Mouse (Mus musculus) liver, embryonic 15.5 days (tissue): ENCODE data around the gene Ddx56. TPM values are rescaled to one million over a fixed set of nuclear protein-coding genes. Genes with fewer than 3 reads are reported as not detected.

Experiments
- ATAC-seq: fragments of 200-750 bp; cut with Nextera tagmentation; 2 replicates; pipeline ENCODE4 v1.8.0; 2017; ENCODE audit warnings: moderate number of reproducible peaks, mild to moderate bottlenecking, moderate library complexity; ENCODE audit not compliant: insufficient read depth
- H3K27ac ChIP-seq: fragments of 300-500 bp; sonication (generic); replicated peaks from 2 replicates; pipeline ENCODE4 v1.5.1; 2015; ENCODE audit warnings: mild to moderate bottlenecking, inconsistent platforms
- H3K27me3 ChIP-seq: fragments of 300-500 bp; sonication (generic); 2 replicates; pipeline ENCODE4 v1.6.1; 2015; ENCODE audit warnings: mild to moderate bottlenecking, inconsistent platforms
- H3K36me3 ChIP-seq: fragments of 300-500 bp; sonication (generic); replicated peaks from 2 replicates; pipeline ENCODE4 v1.6.1; 2015; ENCODE audit warnings: moderate library complexity, mild to moderate bottlenecking, inconsistent platforms
- H3K4me1 ChIP-seq: fragments of 300-500 bp; sonication (generic); replicated peaks from 2 replicates; pipeline ENCODE4 v1.6.1; 2015; ENCODE audit warnings: inconsistent platforms
- H3K4me2 ChIP-seq: fragments of 300-500 bp; sonication (generic); 2 replicates; pipeline ENCODE4 v1.6.1; 2015; ENCODE audit warnings: moderate library complexity, mild to moderate bottlenecking, inconsistent platforms
- H3K4me3 ChIP-seq: fragments of 300-500 bp; sonication (generic); replicated peaks from 2 replicates; pipeline ENCODE4 v1.5.1; 2015; ENCODE audit warnings: mild to moderate bottlenecking, inconsistent platforms
- H3K9ac ChIP-seq: fragments of 300-500 bp; sonication (generic); 2 replicates; pipeline ENCODE4 v1.6.1; 2015; ENCODE audit warnings: moderate library complexity, mild to moderate bottlenecking, inconsistent platforms
- H3K9me3 ChIP-seq: fragments of 300-500 bp; sonication (generic); replicated peaks from 2 replicates; pipeline ENCODE4 v1.6.1; 2016; ENCODE audit warnings: inconsistent platforms
- WGBS: fragments of 180-500 bp; shearing (Covaris S2); methylation state at CpG from one replicate; pipeline ENCODE4 v1.1.7; 2015; ENCODE audit warnings: mixed read lengths; ENCODE audit not compliant: insufficient replicate concordance; 5-methylcytosine and 5-hydroxymethylcytosine counted together
- polyA plus RNA-seq: library from polyadenylated mRNA; unstranded; fragments of >200 nt; fragmentation: Nextera tagmentation; extraction: Ambion mirVana; gene quantifications from 2 replicates; pipeline ENCODE4 v1.2.1, GENCODE M21; 2015

The Ddx56 gene
- polyA plus RNA-seq, 1 experiment from 2014 or later = 44.0 TPM

DNA sequence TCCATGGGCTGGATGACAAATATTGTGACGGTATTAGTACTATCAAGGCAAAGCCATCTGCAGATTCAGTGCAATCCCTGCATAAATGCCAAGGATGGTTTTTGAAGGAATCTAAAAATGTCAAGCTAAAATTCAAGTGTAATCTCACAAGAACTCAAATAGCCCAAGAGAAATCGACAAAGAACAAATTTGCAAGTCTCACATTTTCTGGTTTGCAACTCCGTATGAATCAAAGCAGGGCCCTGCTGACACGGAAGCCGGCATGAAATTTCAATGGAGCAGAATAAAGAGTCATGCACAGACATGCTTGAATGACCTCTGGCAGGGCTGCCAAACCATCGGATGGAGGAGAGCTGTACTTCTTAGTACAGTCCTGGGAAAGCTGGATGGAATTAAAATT, 47.6 kb downstream of the Ddx56 start:
- Histone ChIP-seq H3K36me3 (no peaks in the 10 kb centered on the region), H3K9me3 (no peaks in the 10 kb centered on the region), H3K9ac (no peak overlapping the region), H3K27ac (no peak overlapping the region), H3K4me3 (no peak overlapping the region), H3K4me2 (no peak overlapping the region), H3K27me3 (no peaks in the 10 kb centered on the region), H3K4me1 (no peaks in the 10 kb centered on the region)
- ATAC-seq = no peak
- 80% methylated on average over 6 of the region's 6 CpGs for WGBS

DNA sequence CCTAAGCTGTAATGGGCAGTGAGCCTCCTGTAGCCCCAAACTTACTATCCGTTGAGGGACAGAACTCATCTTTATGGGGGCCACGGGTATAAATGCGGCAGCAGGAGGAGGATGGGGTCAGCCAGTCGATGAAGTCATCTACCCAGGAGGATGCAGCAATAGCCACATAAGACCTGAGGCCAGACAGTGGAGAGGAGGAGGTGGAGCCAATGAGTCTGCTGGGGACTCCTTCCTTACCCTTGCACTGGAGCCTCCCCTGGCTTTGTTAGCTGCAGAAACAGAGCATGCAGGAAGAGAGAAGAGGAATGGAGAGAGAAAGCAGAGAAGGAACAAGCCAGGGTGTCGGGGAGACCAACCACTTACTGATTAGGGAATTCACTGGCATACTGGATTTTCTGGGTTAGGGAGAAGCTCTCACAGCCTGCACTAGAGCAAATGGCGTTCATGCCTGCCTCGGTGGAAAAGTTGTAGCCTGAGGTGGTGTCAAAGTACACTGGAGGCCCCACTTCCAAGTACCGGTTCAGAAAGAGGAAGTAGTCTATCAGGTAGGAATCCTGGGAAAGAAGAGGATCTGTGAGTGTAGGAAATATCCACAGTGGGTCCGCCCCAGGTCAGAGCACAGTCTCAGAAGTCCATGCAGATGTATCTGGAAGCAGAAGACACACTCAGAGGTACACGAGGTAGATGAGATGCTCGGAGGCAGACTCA, 49.2 kb downstream of the Ddx56 start:
- H3K9me3 ChIP-seq = no peaks in the 10 kb centered on the region
- 47% methylated on average over 11 of the region's 11 CpGs for WGBS
- H3K4me2 ChIP-seq = no peak overlapping the region
- H3K4me1 ChIP-seq = no peaks in the 10 kb centered on the region
- H3K27me3 ChIP-seq = no peaks in the 10 kb centered on the region
- no peak for ATAC-seq
- no peaks in the 10 kb centered on the region for H3K36me3 ChIP-seq
- H3K4me3 ChIP-seq = no peak overlapping the region
- H3K27ac ChIP-seq = no peak overlapping the region
- no peak overlapping the region for H3K9ac ChIP-seq

DNA sequence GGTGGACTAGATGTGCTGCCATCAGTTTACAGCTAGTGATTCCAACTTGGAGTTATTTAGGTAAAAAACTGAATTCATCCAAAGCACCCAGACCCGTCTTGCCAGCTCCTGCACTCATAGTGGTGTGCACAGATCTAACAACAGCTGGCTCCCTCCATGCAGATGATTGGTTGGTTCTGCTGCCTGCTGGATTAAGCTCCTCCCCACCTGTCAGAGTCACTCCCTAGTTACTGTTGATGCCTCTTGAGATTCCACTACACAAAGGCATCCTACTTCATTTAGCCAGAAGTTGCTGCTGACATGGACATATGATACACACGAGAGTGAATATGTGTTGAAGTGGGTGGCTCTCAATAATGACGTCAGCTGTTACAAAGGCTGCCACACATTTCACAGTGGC, 50.7 kb downstream of the Ddx56 start:
- Histone ChIP-seq H3K9me3 (no peaks in the 10 kb centered on the region), H3K27ac (no peak overlapping the region), H3K9ac (no peak overlapping the region), H3K4me3 (no peak overlapping the region), H3K27me3 (no peaks in the 10 kb centered on the region), H3K4me2 (no peak overlapping the region), H3K4me1 (no peaks in the 10 kb centered on the region), H3K36me3 (no peaks in the 10 kb centered on the region)
- WGBS = 50% methylated on average over 3 of the region's 3 CpGs
- no peak for ATAC-seq

Other genes with a start within 250 kb of the Ddx56 start
- gene Camk2b, start 201.4 kb downstream of the Ddx56 start, polyA plus RNA-seq = 1.1 and 1.3 TPM in 2 replicates
- 0.14 TPM in 1 of 2 replicates, not detected in the other for gene A730071L15Rik, start 67.7 kb downstream of the Ddx56 start, polyA plus RNA-seq
- 12.3 and 13.0 TPM in 2 replicates for gene Nudcd3, start 67.4 kb downstream of the Ddx56 start, polyA plus RNA-seq
- gene Npc1l1, start 37.6 kb downstream of the Ddx56 start, polyA plus RNA-seq = 0.06 and 0.13 TPM in 2 replicates
- 39.8 and 41.4 TPM in 2 replicates for gene Tmed4, start 7.1 kb upstream of the Ddx56 start, polyA plus RNA-seq
- gene Ogdh, start 23.9 kb upstream of the Ddx56 start, polyA plus RNA-seq = 89.7 and 97.6 TPM in 2 replicates
- gene Zmiz2, start 121.3 kb upstream of the Ddx56 start, polyA plus RNA-seq = 3.5 and 4.3 TPM in 2 replicates
- 2,223 and 2,518 TPM in 2 replicates for gene Ppia, start 147.7 kb upstream of the Ddx56 start, polyA plus RNA-seq
- 109 and 118 TPM in 2 replicates for gene H2afv, start 176.7 kb upstream of the Ddx56 start, polyA plus RNA-seq
- gene Purb, start 208.1 kb upstream of the Ddx56 start, polyA plus RNA-seq = 7.6 TPM in 2 replicates